Mouse (Mus musculus) A20 (cell line): ENCODE results near the gene Cacna1i.

ENCODE experiments used
- DNase-seq: peaks from one replicate; pipeline ENCODE4 v3.0.0-alpha.2; 2011; ENCODE audit warnings: low read depth, low spot score

Gene Cacna1i

GRCm38 (mm10) chr15:80271858-80272396 lies 15.1 kb upstream of the Cacna1i start:
- DNase-seq, result no peak

GRCm38 (mm10) chr15:80277107-80277506 lies 9.9 kb upstream of the Cacna1i start:
- DNase-seq, result no peak

GRCm38 (mm10) chr15:80277625-80278024 lies 9.4 kb upstream of the Cacna1i start:
- peak; percentile 47 for DNase-seq

GRCm38 (mm10) chr15:80278121-80278759 lies 8.8 kb upstream of the Cacna1i start:
- DNase-seq, result no peak

GRCm38 (mm10) chr15:80279053-80279452 lies 8.0 kb upstream of the Cacna1i start:
- DNase-seq, result no peak

GRCm38 (mm10) chr15:80280646-80281045 lies 6.4 kb upstream of the Cacna1i start:
- peak; percentile 52 for DNase-seq

- no peak for DNase-seq
Measured at GRCm38 (mm10) chr15:80288036-80288435, 998 bp downstream of the Cacna1i start.

GRCm38 (mm10) chr15:80289436-80289835 lies 2.4 kb downstream of the Cacna1i start:
- DNase-seq, result peak; percentile 86

GRCm38 (mm10) chr15:80297146-80297545 lies 10.1 kb downstream of the Cacna1i start:
- DNase-seq, result peak; percentile 36

GRCm38 (mm10) chr15:80303779-80304178 lies 16.7 kb downstream of the Cacna1i start:
- DNase-seq, result no peak

- no peak for DNase-seq
Measured at GRCm38 (mm10) chr15:80304188-80304587, 17.1 kb downstream of the Cacna1i start.

- DNase-seq, result no peak
Measured at GRCm38 (mm10) chr15:80306146-80306545, 19.1 kb downstream of the Cacna1i start.

GRCm38 (mm10) chr15:80314731-80315130 lies 27.7 kb downstream of the Cacna1i start:
- no peak for DNase-seq

- DNase-seq, result no peak
Measured at GRCm38 (mm10) chr15:80316966-80317634, 30.1 kb downstream of the Cacna1i start.

- DNase-seq, result peak; percentile 85
Measured at GRCm38 (mm10) chr15:80317841-80318530, 30.9 kb downstream of the Cacna1i start.

- no peak for DNase-seq
Measured at GRCm38 (mm10) chr15:80318543-80319255, 31.7 kb downstream of the Cacna1i start.

- peak; percentile 84 for DNase-seq
Measured at GRCm38 (mm10) chr15:80319315-80319714, 32.3 kb downstream of the Cacna1i start.

- peak; percentile 92 for DNase-seq
Measured at GRCm38 (mm10) chr15:80319921-80320320, 32.9 kb downstream of the Cacna1i start.

GRCm38 (mm10) chr15:80325207-80325606 lies 38.2 kb downstream of the Cacna1i start:
- no peak for DNase-seq

- DNase-seq, result no peak
Measured at GRCm38 (mm10) chr15:80325756-80326155, 38.7 kb downstream of the Cacna1i start.

GRCm38 (mm10) chr15:80326947-80327346 lies 39.9 kb downstream of the Cacna1i start:
- no peak for DNase-seq
